Mouse (Mus musculus): ENCODE measurements at regions not wholly inside any gene's neighbourhood (a gene's known extent, or its start where the extent isn't known, plus 50 kb on each side); places are given as distances from the start of the nearest gene placed in this dataset.

DNA sequence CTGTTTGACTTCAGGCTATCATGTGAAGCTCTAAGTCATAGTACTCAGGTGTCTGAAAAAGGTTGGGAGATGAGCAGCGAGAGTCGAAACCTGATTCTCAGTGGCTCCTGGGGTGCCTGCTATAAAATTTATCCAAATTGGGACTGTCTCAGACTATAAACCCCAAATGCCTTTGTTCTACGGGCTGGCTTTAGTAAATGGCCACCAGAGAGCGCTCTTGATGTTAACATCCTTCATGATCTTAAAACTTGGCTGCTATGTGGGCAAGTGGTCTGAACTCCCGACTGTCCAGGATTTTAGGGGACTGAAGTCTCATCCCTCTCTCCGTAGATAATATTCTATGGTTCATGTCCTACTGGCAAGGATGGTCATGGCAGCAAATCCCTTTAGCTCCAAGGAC is 94.8 kb upstream of the Tom1l1 start:
- WGBS = 48% methylated on average over 6 of the region's 6 CpGs
- no peak for ATAC-seq
- Histone ChIP-seq H3K9ac (replicated peaks) (no peak overlapping the region), H3K27me3 (no peaks in the 10 kb centered on the region), H3K4me1 (replicated peaks) (no peaks in the 10 kb centered on the region), H3K9me3 (no peaks in the 10 kb centered on the region), H3K4me2 (replicated peaks) (no peak overlapping the region), H3K36me3 (no peaks in the 10 kb centered on the region), H3K4me3 (replicated peaks) (no peak overlapping the region), H3K27ac (no peak overlapping the region)

DNA sequence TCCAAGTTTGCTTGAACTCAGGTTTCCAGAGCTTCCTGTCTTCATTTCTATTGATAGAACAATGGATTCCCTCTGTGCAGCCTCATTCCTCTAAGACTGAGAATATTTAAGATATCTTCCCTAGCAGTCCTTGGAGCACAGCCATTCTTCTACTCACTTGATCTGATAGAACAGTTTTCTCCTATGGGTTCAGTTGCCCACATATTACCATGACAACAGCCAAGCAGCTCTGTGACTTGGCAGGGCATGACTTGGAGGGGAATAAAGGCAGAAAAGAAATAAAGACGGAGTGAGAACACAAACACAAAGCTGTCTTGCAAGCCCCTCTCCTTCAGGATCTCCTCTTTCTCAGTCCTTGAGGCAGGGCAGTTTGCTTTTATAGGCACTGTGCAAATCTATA is 87.6 kb upstream of the Tom1l1 start:
- Histone ChIP-seq H3K4me2 (replicated peaks) (no peak overlapping the region), H3K4me1 (replicated peaks) (no peaks in the 10 kb centered on the region), H3K9ac (replicated peaks) (no peak overlapping the region), H3K4me3 (replicated peaks) (no peak overlapping the region), H3K27ac (no peak overlapping the region), H3K27me3 (no peaks in the 10 kb centered on the region), H3K9me3 (no peaks in the 10 kb centered on the region), H3K36me3 (no peaks in the 10 kb centered on the region)
- ATAC-seq = no peak
- 18% methylated on average over 1 of the region's 1 CpGs for WGBS

DNA sequence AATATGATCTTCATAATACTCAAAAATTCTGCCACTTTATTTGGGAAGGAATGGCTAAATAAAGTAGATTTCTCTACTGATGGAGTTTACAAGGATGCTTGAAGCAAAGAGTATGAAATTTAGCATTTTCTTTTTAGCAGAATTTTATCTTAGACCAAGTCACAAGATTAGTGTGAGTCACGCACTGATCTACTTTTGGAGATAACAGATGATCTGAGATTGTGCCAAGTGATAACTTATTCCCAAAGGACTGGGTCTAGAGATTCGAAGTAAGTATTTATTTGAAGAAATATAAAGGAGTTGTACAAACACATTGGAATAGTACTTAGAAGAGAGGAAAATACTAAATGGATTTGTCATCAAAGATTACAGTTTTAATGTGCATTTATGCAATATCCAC is 67.8 kb upstream of the Tom1l1 start:
- H3K4me1 ChIP-seq (replicated peaks) = no peaks in the 10 kb centered on the region
- no peak overlapping the region for H3K9ac ChIP-seq (replicated peaks)
- no peak for ATAC-seq
- no peak overlapping the region for H3K4me2 ChIP-seq (replicated peaks)
- H3K4me3 ChIP-seq (replicated peaks) = no peak overlapping the region
- H3K9me3 ChIP-seq = no peaks in the 10 kb centered on the region
- no peaks in the 10 kb centered on the region for H3K36me3 ChIP-seq
- no peak overlapping the region for H3K27ac ChIP-seq
- no peaks in the 10 kb centered on the region for H3K27me3 ChIP-seq
- WGBS = 84% methylated on average over 2 of the region's 2 CpGs

DNA sequence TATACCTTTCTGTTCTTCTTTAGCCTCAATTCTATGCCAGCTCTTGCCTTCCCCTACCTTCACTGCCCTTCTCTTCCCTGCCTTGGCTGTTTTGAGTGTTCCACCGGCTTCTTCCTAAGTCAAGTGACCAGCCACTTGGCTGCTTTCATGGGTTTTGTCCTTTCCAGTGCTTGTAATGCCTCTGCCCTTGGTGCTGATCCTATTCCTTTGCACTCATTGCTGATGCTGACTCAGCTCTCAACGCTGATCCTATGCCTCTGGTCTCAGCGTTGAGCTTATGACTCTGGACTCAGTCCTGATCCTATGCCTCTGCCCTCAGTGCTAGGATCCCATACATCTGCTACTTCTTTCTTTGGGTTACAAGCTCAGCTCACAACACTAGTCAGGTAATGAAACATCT is 60.3 kb upstream of the Tom1l1 start:
- no peaks in the 10 kb centered on the region for H3K4me1 ChIP-seq (replicated peaks)
- no peak for ATAC-seq
- WGBS = 72% methylated on average over 3 of the region's 3 CpGs

DNA sequence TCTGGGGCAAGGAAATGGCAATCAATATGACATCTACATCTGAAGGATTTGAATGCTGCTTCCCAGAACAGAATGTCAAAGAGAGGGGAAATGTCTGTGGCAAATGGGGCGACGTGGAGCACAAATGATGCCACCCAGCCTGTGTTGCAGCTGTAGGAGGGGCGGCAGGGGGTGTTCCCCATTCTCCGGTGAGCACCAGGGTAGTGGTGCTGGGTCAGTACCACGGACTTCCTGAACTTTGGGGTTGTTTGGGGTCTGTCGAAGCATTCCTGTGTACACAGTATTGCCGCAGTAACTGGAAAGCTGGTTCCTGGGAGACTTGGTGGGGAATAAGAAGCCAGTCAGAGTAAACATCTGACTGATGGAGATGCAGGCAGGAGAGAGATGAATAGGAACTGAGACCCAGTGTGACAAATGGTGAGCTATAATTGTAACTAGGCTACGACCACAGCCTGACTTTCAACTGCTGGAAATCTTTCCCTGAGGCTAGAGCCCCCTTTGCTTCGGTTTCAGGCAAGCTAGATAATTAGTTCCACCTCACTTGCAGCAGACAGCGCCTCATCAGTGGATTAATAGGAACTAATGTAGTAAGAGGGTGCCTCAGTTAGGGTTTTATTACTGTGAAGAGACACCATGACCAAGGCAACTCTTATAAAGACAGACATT is 53.9 kb upstream of the Tom1l1 start:
- Histone ChIP-seq H3K27ac (no peak overlapping the region), H3K4me2 (replicated peaks) (no peak overlapping the region), H3K27me3 (no peaks in the 10 kb centered on the region), H3K36me3 (no peaks in the 10 kb centered on the region), H3K4me3 (replicated peaks) (no peak overlapping the region), H3K4me1 (replicated peaks) (0 out of 2 replicates have a peak, but pooled peaks cover 3% of the 10 kb centered on the region), H3K9ac (replicated peaks) (no peak overlapping the region), H3K9me3 (no peaks in the 10 kb centered on the region)
- WGBS = 63% methylated on average over 10 of the region's 10 CpGs
- no peak for ATAC-seq

More for the DNA sequence above, 60.3 kb upstream of the Tom1l1 start:
- Histone ChIP-seq H3K36me3 (no peaks in the 10 kb centered on the region), H3K27ac (no peak overlapping the region), H3K9ac (replicated peaks) (no peak overlapping the region), H3K4me2 (replicated peaks) (no peak overlapping the region), H3K9me3 (no peaks in the 10 kb centered on the region), H3K4me3 (replicated peaks) (no peak overlapping the region), H3K27me3 (no peaks in the 10 kb centered on the region)

DNA sequence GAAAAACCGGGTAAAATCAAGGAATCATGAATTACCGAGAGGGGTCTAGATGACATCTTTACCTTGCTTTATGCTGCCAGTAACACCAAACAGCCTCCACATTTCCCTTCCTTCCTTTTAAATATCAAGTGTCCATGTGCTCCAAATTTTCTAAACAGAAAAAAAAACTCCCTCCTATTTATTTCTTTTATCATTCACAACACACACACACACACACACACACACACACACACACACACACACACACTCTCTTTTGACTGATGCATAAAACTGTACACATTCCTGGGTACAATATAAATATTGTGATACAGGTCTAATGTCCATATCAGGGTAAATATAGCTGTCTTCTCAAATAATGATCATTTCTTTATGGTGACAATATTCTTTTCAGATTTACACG is 51.3 kb upstream of the Tom1l1 start:
- Histone ChIP-seq H3K9me3 (no peaks in the 10 kb centered on the region), H3K27me3 (no peaks in the 10 kb centered on the region), H3K4me2 (replicated peaks) (no peak overlapping the region), H3K36me3 (no peaks in the 10 kb centered on the region), H3K4me3 (replicated peaks) (no peak overlapping the region), H3K4me1 (replicated peaks) (0 out of 2 replicates have a peak, but pooled peaks cover 3% of the 10 kb centered on the region), H3K27ac (no peak overlapping the region), H3K9ac (replicated peaks) (no peak overlapping the region)
- WGBS = 73% methylated on average over 3 of the region's 3 CpGs
- ATAC-seq = no peak

DNA sequence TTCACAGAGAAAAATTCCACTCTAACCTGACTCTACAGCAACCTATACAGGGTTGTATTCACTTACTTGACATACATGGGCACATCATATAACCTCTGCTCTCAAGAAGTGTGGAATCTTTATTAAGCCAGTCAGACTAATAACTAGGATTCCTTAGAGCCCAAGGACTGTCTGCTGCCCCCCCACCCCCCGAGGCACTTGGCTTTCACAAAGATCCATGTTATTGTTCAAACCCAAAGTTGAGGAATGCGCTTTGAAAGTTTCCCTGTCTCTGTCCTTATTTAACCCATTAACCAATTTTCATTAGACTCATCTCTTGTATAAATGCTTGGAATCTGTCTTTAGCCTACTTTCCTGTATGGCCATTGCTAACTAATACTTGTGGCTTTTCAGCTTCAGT is 50.6 kb upstream of the Tom1l1 start:
- Histone ChIP-seq H3K4me2 (replicated peaks) (no peak overlapping the region), H3K9ac (replicated peaks) (no peak overlapping the region), H3K9me3 (no peaks in the 10 kb centered on the region), H3K4me3 (replicated peaks) (no peak overlapping the region), H3K36me3 (no peaks in the 10 kb centered on the region), H3K27me3 (no peaks in the 10 kb centered on the region), H3K27ac (no peak overlapping the region), H3K4me1 (replicated peaks) (0 out of 2 replicates have a peak, but pooled peaks cover 3% of the 10 kb centered on the region)
- 69% methylated on average over 2 of the region's 2 CpGs for WGBS
- ATAC-seq = no peak
